Mouse (Mus musculus): ENCODE results near the gene Rab2b. TPM values are rescaled to one million over a fixed set of nuclear protein-coding genes. Genes with fewer than 3 reads are reported as not detected.
"Not testable (repeated sequence)": the region's sequence is repeated elsewhere in the genome, so short reads cannot be mapped to it uniquely, and the experiment has no call there.

The Rab2b gene
- polyA plus RNA-seq, 1 experiment from 2014 or later: 4.6 TPM

DNA sequence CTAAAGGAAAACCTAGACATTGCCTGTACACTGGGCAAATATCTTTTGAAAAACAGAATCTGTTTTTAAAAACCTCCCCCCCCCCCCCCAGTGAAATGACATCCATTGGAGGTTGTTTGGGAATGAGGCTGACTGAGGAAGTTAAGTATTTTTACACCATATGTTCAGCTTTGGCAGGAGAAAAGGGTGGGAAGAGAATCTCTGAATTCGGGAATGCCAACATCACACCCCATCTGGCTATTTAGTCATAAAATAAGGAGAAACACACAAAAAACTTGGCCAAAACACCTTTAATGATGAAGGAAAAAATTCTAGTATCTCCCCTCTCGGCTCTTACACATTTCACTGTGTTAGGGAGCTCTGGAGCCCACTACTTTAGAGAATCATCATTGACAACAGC is 31.6 kb upstream of the Rab2b start:
- no peak overlapping the region for H3K4me2 ChIP-seq
- peaks cover 36% of the 10 kb centered on the region for H3K27me3 ChIP-seq (replicated peaks)
- no peaks in the 10 kb centered on the region for H3K9me3 ChIP-seq (replicated peaks)
- no peak for ATAC-seq
- H3K4me3 ChIP-seq: no peak overlapping the region
- H3K4me1 ChIP-seq: peaks cover 42% of the 10 kb centered on the region
- H3K36me3 ChIP-seq: peaks cover 30% of the 10 kb centered on the region
- no peak overlapping the region for H3K27ac ChIP-seq
- 72% methylated on average over 2 of the region's 2 CpGs for WGBS (ENCODE audit: insufficient replicate concordance)
- H3K9ac ChIP-seq: no peak overlapping the region

DNA sequence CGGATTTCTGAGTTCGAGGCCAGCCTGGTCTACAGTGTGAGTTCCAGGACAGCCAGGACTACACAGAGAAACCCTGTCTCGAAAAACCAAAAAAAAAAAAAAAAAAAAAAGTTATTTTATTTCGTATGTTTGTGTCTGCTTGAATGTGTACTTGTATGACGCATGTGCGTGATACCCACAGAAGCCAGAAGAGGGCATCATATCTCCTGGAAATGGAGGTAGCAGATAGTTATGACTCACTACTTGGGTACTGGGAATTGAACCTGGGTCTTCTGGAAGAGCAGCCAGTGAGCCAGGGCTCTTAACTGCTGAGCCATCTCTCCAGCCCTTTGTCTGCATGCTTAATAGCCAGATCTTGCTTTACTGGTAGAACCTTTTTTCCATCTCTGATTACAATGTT is 31.0 kb upstream of the Rab2b start:
- WGBS (ENCODE audit: insufficient replicate concordance): 81% methylated on average over 6 of the region's 6 CpGs
- H3K9ac ChIP-seq; H3K27ac ChIP-seq; H3K4me3 ChIP-seq; H3K9me3 ChIP-seq (replicated peaks); ATAC-seq; H3K4me2 ChIP-seq: not testable (repeated sequence)
- Histone ChIP-seq H3K36me3 (peaks cover 30% of the 10 kb centered on the region), H3K4me1 (peaks cover 43% of the 10 kb centered on the region), H3K27me3 (replicated peaks) (peaks cover 30% of the 10 kb centered on the region)

DNA sequence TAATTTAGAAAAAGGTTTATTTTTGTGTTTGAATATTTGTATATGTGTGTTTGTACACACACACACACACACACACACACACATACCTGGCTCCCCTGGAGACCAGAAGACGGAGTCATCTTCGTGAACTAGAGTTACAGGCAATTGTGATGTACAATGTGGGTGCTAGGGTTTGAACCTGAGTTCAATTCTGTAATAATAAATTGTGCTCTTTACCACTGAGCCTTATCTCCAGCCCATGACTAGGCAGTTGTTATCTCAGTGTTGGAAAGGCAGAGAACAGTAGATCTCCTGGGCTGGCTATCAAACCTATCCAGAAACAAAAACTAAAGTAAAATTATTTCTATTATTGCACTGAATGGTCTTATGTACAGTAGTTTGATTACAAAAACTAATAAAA is 26.8 kb upstream of the Rab2b start:
- peak; percentile 55 for ATAC-seq
- 77% methylated on average over 2 of the region's 2 CpGs for WGBS (ENCODE audit: insufficient replicate concordance)
- peak overlapping the region; percentile 92 for H3K27ac ChIP-seq

DNA sequence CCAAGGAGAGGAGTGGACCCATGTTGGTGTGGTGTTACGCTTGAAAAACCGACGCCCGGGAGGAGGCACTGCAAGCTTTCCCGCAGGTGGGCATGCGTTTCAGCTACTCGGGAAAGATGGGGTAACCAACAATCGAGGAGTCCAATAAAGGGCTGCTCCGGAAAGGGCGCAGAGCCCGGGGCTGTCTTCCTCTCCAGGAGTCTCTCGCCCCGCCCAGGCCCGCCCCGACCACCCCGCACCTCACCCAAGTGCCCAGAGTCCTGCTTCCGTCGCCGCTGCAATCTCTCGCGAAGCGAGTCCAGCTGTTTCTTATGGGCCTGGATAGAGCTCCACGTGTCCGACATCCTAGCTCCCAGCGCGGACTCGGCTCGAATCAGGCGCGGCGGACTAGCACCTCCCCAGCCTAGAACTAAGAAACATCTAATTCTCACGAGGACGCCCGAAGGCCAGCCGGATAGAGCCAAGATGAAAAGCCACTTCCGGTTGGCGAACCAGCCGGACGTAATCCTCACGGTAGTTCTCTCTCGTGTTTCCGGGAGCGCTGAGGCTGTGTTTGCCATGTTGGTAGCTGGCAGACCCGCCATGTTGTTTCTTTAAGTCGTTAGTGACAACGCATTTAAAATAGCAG is 25.4 kb upstream of the Rab2b start, which contains the start of gene Mettl3:
Gene Mettl3 (minus strand): TSS at position 485 of the 628 bp plus-strand sequence.
- H3K4me2 ChIP-seq: peak within 1 kb of the TSS; percentile 71
- H3K4me1 ChIP-seq: peaks cover 45% of the 10 kb centered on the region
- no peaks in the 10 kb centered on the region for H3K9me3 ChIP-seq (replicated peaks)
- ATAC-seq: peak; percentile 91
- peak within 1 kb of the TSS; percentile 79 for H3K4me3 ChIP-seq
- H3K9ac ChIP-seq: peak within 1 kb of the TSS; percentile 76
- H3K27ac ChIP-seq: peak within 1 kb of the TSS; percentile 92
- H3K27me3 ChIP-seq (replicated peaks): no peaks in the 10 kb centered on the region
- peaks cover 8% of the 10 kb centered on the region for H3K36me3 ChIP-seq
- under 1% methylated on average over 46 of the region's 46 CpGs for WGBS (ENCODE audit: insufficient replicate concordance)

More for the DNA sequence above, 26.8 kb upstream of the Rab2b start:
- H3K27me3 ChIP-seq (replicated peaks): no peaks in the 10 kb centered on the region
- H3K4me3 ChIP-seq: no peak overlapping the region; the same call in 1 of the 2 replicates
- peak overlapping the region; percentile 71 for H3K4me2 ChIP-seq
- H3K4me1 ChIP-seq: peaks cover 45% of the 10 kb centered on the region
- H3K36me3 ChIP-seq: peaks cover 8% of the 10 kb centered on the region; the same call in 1 of the 2 replicates
- no peaks in the 10 kb centered on the region for H3K9me3 ChIP-seq (replicated peaks)
- no peak overlapping the region for H3K9ac ChIP-seq

DNA sequence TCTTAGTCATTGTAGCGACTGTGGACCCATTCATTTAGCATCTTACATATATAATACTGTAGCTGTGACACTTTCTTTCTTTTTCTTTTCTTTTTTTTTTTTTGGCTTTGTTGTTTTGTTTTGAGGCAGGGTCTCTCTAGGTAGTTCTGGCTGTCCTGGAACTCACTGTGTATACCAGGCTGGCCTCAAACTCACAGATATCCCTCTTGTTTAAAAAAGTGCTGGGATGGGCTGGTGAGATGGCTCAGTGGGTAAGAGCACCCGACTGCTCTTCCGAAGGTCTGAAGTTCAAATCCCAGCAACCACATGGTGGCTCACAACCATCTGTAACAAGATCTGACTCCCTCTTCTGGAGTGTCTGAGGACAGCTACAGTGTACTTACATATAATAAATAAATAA is 24.2 kb upstream of the Rab2b start:
- Histone ChIP-seq H3K36me3 (peaks cover 20% of the 10 kb centered on the region), H3K4me2 (peak overlapping the region; percentile 71), H3K4me3 (peak overlapping the region; percentile 79), H3K4me1 (peaks cover 39% of the 10 kb centered on the region)
- H3K27ac ChIP-seq; ATAC-seq; H3K9me3 ChIP-seq (replicated peaks); H3K9ac ChIP-seq; H3K27me3 ChIP-seq (replicated peaks): not testable (repeated sequence)
- 86% methylated on average over 3 of the region's 3 CpGs for WGBS (ENCODE audit: insufficient replicate concordance)

DNA sequence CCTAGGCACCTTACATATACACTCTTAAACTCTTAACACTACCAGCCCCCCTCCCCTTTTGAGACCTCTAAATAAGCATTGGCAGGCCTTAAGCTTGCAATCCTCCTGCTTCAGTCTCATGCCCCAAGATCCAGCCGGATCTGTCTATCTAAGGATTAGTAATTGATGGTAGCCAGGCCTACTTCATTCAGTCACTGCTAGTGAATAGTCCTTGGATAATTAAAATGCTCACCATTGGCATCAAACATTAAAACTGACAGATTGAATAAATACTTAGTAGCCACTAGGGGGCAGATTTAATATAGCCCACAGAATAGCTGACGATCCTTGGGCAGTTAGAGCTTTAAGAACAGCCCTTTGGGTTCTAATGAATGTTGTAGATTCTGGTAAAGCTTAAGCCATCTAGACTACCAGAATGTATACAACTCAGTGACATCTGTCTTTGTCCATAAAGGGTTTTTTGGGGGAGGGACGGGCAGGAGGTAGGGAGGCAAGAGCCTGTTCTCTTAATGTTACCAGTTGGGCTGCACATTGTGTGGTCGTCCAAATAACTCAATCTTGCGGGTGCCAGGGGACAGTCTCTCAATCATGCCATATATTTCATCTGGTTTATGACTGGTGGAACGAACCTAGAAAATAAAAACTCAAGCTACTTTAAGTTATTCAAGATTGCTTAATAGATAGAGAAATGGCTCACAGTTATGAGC is 16.4 kb upstream of the Rab2b start:
- Histone ChIP-seq H3K4me3 (no peak overlapping the region), H3K36me3 (peaks cover 94% of the 10 kb centered on the region), H3K4me1 (no peaks in the 10 kb centered on the region), H3K27me3 (replicated peaks) (no peaks in the 10 kb centered on the region), H3K9ac (no peak overlapping the region), H3K9me3 (replicated peaks) (no peaks in the 10 kb centered on the region), H3K4me2 (no peak overlapping the region), H3K27ac (no peak overlapping the region)
- no peak for ATAC-seq
- WGBS (ENCODE audit: insufficient replicate concordance): 69% methylated on average over 6 of the region's 6 CpGs

DNA sequence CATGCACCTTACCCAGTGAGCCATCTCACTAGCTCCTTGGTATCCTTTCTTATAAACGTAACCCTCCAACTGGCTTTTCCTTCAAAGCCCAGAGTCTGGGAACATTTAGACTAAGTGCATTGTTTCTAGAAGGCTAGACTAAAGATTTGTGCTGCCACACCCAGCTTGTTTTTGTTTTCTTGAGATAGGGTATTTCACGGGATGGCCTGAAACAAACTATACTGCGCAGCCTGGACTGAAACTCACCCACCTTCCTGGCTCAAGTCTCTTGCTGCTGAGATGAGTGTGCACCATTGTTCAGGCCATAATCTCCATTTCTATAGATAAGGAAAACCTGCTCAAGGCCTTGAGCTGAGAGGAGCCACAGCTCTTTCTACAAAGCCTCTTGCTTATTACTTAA is 4.8 kb upstream of the Rab2b start:
- Histone ChIP-seq H3K27me3 (replicated peaks) (no peaks in the 10 kb centered on the region), H3K36me3 (peaks cover 49% of the 10 kb centered on the region), H3K9ac (no peak overlapping the region), H3K4me3 (no peak overlapping the region), H3K9me3 (replicated peaks) (no peaks in the 10 kb centered on the region), H3K4me2 (no peak overlapping the region), H3K27ac (no peak overlapping the region), H3K4me1 (peaks cover 25% of the 10 kb centered on the region)
- WGBS (ENCODE audit: insufficient replicate concordance): 72% methylated on average over 3 of the region's 3 CpGs
- no peak for ATAC-seq

DNA sequence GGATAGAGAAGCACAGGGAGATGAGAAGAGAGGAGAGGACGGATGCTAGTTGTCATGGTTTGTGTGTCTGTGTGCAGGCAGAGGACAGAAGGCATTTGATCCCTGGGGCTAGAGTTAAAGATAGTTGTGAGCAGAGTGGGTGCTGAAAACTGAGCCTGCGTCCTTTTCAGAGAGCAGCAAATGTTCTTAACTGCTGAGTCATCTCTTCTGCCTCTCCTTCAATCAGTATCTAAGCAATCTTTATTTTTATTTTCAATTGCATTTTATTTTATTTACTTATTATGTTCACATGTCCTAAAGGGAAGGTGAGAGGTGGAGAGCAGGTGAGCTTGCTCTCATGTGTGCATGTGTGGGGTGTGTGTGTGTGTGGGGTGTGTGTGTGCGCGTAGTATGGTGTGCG is 4.3 kb upstream of the Rab2b start:
- H3K27ac ChIP-seq: no peak overlapping the region
- WGBS (ENCODE audit: insufficient replicate concordance): 85% methylated on average over 5 of the region's 5 CpGs
- H3K9ac ChIP-seq: no peak overlapping the region
- no peak overlapping the region for H3K4me2 ChIP-seq
- H3K4me1 ChIP-seq: peaks cover 25% of the 10 kb centered on the region
- no peaks in the 10 kb centered on the region for H3K9me3 ChIP-seq (replicated peaks)
- ATAC-seq: no peak
- H3K36me3 ChIP-seq: peaks cover 44% of the 10 kb centered on the region
- no peaks in the 10 kb centered on the region for H3K27me3 ChIP-seq (replicated peaks)
- H3K4me3 ChIP-seq: no peak overlapping the region

DNA sequence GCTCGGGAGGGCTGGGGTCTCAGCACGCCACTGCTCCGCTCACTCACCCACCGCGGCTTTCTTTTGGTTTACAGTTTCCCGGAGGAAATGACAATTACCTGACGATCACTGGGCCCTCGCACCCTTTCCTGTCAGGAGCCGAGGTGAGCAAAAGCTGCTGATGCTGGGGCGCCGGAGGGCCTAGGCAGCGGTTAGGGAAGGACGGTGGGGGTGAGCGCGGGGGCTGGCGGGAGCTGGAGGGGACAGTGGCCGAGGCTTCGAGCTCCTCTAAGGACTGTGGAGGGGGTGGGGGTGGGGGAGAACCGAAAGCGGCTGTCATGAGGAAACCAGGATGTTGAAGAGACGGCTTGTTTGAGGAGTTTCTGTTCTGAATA is 389 bp upstream of the Rab2b start:
- WGBS (ENCODE audit: insufficient replicate concordance): 1% methylated on average over 21 of the region's 21 CpGs
- ATAC-seq: no peak

DNA sequence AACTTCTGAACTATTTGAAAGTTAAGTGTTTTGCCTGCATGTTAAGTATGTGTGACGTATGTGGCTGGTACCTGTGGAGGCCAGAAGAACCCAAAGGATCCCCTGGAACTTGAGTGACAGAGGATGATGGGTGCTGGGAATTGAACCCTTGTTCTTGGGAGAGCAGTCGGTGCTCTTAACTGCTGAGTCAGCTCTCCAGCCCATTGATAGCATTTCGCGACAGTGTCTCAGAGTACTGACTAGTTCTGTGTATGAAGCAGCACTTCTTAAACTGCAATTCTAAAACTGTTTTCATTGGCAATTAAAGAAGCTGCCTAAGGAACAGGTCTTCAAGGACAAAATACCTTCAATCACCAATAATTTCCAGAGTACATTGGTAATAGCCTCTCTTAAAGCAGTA is 2.1 kb downstream of the Rab2b start:
- Histone ChIP-seq H3K9me3 (replicated peaks) (no peaks in the 10 kb centered on the region), H3K27me3 (replicated peaks) (no peaks in the 10 kb centered on the region), H3K4me2 (no peak overlapping the region), H3K36me3 (peaks cover 13% of the 10 kb centered on the region; the same call in 1 of the 2 replicates), H3K4me3 (no peak overlapping the region), H3K4me1 (peaks cover 21% of the 10 kb centered on the region), H3K9ac (no peak overlapping the region), H3K27ac (no peak overlapping the region)
- whole genome bisulfite sequencing (ENCODE audit: insufficient replicate concordance): 67% methylated on average over 4 of the region's 4 CpGs
- no peak for ATAC-seq

More for the DNA sequence above, 389 bp upstream of the Rab2b start:
- Histone ChIP-seq H3K36me3 (peaks cover 17% of the 10 kb centered on the region; the same call in 1 of the 2 replicates), H3K4me3 (peak overlapping the region; percentile 87), H3K27me3 (replicated peaks) (no peaks in the 10 kb centered on the region), H3K27ac (peak overlapping the region; percentile 92), H3K9me3 (replicated peaks) (no peaks in the 10 kb centered on the region), H3K4me2 (peak overlapping the region; percentile 81), H3K9ac (peak overlapping the region; percentile 97), H3K4me1 (peaks cover 34% of the 10 kb centered on the region)

DNA sequence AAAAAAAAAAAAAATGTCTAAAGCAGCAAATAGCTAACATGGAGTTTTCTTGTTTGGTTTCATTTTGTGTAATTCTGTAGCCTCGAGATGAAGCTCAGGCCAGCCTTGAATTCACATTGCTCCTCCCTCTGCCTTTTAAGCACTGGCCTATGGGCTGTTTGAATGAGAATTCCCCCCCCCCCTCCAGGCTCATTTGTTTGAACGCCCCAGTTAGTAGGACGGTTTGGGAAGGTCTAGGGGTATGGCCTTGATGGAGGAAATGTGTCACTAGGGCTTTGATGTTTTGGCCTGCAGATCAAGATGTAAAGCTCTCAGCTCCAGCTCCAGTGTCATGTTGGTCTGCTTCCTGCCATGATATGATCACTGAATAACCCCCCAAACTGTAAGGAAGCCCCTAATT is 6.6 kb downstream of the Rab2b start:
- Histone ChIP-seq H3K36me3 (peaks cover 14% of the 10 kb centered on the region; the same call in 1 of the 2 replicates), H3K9me3 (replicated peaks) (no peaks in the 10 kb centered on the region), H3K4me3 (no peak overlapping the region), H3K4me2 (no peak overlapping the region), H3K4me1 (peaks cover under 1% of the 10 kb centered on the region; the same call in 1 of the 2 replicates), H3K27ac (no peak overlapping the region), H3K9ac (no peak overlapping the region), H3K27me3 (replicated peaks) (no peaks in the 10 kb centered on the region)
- 55% methylated on average over 3 of the region's 3 CpGs for WGBS (ENCODE audit: insufficient replicate concordance)
- ATAC-seq: no peak

DNA sequence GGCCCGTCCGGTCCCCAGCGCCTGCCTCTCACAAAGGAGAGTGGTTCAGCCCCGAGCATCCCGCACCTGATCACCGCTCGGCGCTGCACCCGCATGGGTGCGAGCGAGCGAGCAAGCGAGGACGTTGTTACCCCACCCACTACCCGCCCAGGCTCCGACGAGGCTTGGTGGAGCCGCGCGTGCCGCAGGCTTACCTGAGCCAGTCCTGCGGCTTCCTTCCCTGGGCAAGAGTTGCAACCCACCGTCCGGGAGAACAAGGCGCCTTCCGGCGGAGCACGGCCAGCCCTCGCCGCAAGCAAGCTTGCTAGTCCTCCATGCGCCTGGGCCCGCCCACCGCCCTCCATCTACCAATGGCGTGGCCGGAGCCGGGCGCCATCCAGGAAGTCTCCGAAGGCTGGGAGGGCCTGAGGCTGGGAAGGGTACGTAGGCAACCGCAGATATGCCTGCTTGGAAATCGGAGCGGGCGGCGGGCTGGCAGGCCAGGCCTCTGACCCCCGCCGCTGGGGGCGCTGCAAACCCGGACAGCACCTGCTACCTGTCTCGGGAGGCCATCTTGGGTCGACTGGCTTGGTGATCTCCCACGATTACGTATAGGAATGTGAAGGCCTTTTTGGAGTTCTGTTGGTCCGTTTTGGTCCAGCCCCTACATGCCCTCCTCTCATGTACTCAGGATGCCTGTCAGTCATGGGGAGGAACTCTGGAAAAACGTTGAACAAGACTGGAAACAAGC is 21.7 kb downstream of the Rab2b start, which contains the start of gene Chd8:
Gene Chd8 (minus strand): TSS at position 297 of the 730 bp plus-strand sequence.
- Histone ChIP-seq H3K4me2 (peak within 1 kb of the TSS; percentile 89), H3K9me3 (replicated peaks) (no peaks in the 10 kb centered on the region), H3K4me1 (peaks cover 36% of the 10 kb centered on the region), H3K27me3 (replicated peaks) (no peaks in the 10 kb centered on the region), H3K9ac (peak within 1 kb of the TSS; percentile 87), H3K36me3 (no peaks in the 10 kb centered on the region), H3K4me3 (peak within 1 kb of the TSS; percentile 90), H3K27ac (peak within 1 kb of the TSS; percentile 93)
- ATAC-seq: peak; percentile 100
- WGBS (ENCODE audit: insufficient replicate concordance): under 1% methylated on average over 54 of the region's 54 CpGs

Measured in liver, embryonic 12.5 days (tissue).